Mouse (Mus musculus): ENCODE measurements at regions not wholly inside any gene's neighbourhood (a gene's known extent, or its start where the extent isn't known, plus 50 kb on each side); places are given as distances from the start of the nearest gene placed in this dataset.

GRCm38 (mm10) chr5:133675636-133676035, 423.9 kb upstream of the Castor2 start:
- DNase-seq, result no peak

GRCm38 (mm10) chr5:133666473-133666872, 433.0 kb upstream of the Castor2 start:
- DNase-seq, result peak; percentile 60

- DNase-seq, result no peak
Measured at GRCm38 (mm10) chr5:133662474-133663256, 436.8 kb upstream of the Castor2 start.

GRCm38 (mm10) chr5:133660351-133660750, 439.2 kb upstream of the Castor2 start:
- no peak for DNase-seq

GRCm38 (mm10) chr5:133656837-133657236, 442.7 kb upstream of the Castor2 start:
- DNase-seq, result no peak

GRCm38 (mm10) chr5:133653431-133653830, 446.1 kb upstream of the Castor2 start:
- no peak for DNase-seq

GRCm38 (mm10) chr5:133650246-133650645, 449.3 kb upstream of the Castor2 start:
- DNase-seq, result no peak

- no peak for DNase-seq
Measured at GRCm38 (mm10) chr5:133645696-133646195, 453.8 kb upstream of the Castor2 start.

GRCm38 (mm10) chr5:133643326-133643725, 456.2 kb upstream of the Castor2 start:
- DNase-seq, result no peak

- DNase-seq, result no peak
Measured at GRCm38 (mm10) chr5:133634481-133634880, 465.0 kb upstream of the Castor2 start.

GRCm38 (mm10) chr5:133631812-133632211, 467.7 kb upstream of the Castor2 start:
- no peak for DNase-seq

- no peak for DNase-seq
Measured at GRCm38 (mm10) chr5:133619347-133619746, 480.2 kb upstream of the Castor2 start.

- DNase-seq, result no peak
Measured at GRCm38 (mm10) chr5:133601241-133601739, 498.2 kb upstream of the Castor2 start.

- DNase-seq, result no peak
Measured at GRCm38 (mm10) chr5:133600630-133601029, 498.9 kb upstream of the Castor2 start.

GRCm38 (mm10) chr5:133598105-133598504, 501.4 kb upstream of the Castor2 start:
- DNase-seq, result no peak

GRCm38 (mm10) chr5:133586492-133586891, 513.0 kb upstream of the Castor2 start:
- DNase-seq, result no peak

GRCm38 (mm10) chr5:133585181-133585580, 514.3 kb upstream of the Castor2 start:
- peak; percentile 38 for DNase-seq

GRCm38 (mm10) chr5:133576595-133576994, 522.9 kb upstream of the Castor2 start:
- DNase-seq, result no peak

GRCm38 (mm10) chr5:133569096-133569495, 530.4 kb upstream of the Castor2 start:
- no peak for DNase-seq

GRCm38 (mm10) chr5:133566506-133566905, 533.0 kb upstream of the Castor2 start:
- DNase-seq, result no peak

GRCm38 (mm10) chr5:133550657-133551056, 548.9 kb upstream of the Castor2 start:
- DNase-seq, result no peak

- no peak for DNase-seq
Measured at GRCm38 (mm10) chr5:133542217-133542616, 557.3 kb upstream of the Castor2 start.

GRCm38 (mm10) chr5:133532678-133533077, 566.8 kb upstream of the Castor2 start:
- no peak for DNase-seq

- no peak for DNase-seq
Measured at GRCm38 (mm10) chr5:133505661-133506060, 593.9 kb upstream of the Castor2 start.

All from cerebellum, adult 11 months (tissue).